Mouse (Mus musculus): ENCODE measurements around the gene Setdb2. TPM values are rescaled to one million over a fixed set of nuclear protein-coding genes. Genes with fewer than 3 reads are reported as not detected.

Setdb2 gene
- total RNA-seq, 2 experiments from 2014 or later: 2.9 to 6.0 TPM

DNA sequence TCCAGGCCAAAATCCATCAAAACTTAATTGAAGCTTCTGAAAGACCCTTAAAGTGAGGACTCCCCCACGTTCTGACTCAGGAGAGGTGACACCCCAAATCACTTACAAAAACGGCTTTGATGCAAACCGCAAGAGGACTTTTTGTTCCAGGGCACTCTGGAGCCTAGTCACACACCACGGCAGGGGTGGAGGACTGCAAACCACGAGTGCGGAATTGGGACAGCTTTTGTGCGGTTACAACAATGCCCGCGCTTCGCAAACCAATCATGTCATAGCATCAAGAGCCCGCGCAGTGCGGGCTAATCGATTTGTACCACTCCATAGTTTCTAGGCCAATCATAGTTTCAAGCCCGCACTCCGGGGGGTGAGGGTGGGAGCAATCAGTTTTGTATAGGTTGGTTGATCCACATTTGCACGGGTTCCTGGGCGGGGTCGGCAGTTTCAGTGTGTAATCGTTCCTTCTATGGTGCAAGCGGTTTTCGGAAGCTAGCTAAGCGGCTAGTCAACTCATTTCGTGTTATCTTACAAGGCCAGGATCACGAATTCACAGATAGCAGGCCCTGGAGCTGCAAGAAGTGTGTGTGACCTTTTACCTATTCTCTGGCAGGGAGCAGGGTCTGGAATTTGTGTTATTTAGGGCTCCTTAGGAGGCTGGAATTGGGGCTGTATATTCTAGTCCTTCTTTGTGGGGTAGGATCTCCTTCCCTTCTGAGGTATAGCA is 70.2 kb downstream of the Setdb2 start:
- DNase-seq: no peak

DNA sequence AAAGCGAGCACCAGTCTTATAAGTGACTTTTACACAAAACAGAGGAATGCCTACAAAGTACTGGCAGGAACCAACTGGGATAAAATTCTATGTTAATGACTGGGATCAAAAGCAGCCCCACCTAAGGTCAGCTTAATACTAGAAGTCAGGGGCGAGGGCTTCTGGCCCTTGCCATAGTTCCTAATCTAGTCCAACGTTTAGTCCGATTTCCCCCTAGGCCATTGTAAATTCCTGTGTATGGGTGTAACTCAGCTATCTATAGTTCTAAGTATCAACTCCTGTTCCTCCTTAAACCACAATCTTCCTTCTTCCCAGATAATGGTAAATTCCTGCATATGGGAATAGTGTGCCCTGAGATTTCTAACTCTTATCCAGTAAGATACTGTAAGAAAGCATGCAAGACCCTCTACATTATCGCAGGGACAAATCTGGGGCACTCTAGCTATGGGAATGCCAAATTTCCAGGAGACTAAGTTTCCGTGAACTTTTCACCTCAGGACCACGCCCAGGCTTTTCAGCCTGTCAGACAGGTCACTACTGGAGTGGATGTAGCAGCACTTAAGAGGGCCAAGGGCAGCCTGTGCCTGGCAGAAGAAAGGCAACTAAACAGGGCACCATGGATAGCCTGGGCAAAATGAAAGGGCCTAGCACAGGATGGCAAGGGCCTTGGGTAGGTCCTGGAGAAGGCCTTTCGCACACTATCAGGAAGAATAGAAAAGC is 74.1 kb downstream of the Setdb2 start:
- DNase-seq: no peak

- DNase-seq: peak; percentile 15
Measured at GRCm38 (mm10) chr14:59365244-59365644, 75.4 kb downstream of the Setdb2 start, which contains the start of gene Phf11d. Phf11d (minus strand) TSS chr14:59365470.

Other genes with a start within 250 kb of the Setdb2 start
- 10 to 100 TPM; 10.9 to 12.4 TPM for gene Rcbtb1, start 239.7 kb downstream of the Setdb2 start, total RNA-seq (2021)
- not detected for gene Gm6904, start 180.7 kb downstream of the Setdb2 start, total RNA-seq (2021)
- gene Phf11a, start 143.4 kb downstream of the Setdb2 start, total RNA-seq (2021): under 1 TPM in 1 of 2 experiments, not detected in 1; 0.27 TPM
- under 1 TPM in 1 of 2 experiments, not detected in 1; 0.29 TPM for gene Phf11b, start 99.5 kb downstream of the Setdb2 start, total RNA-seq (2021)
- 1 to 10 TPM; 1.9 to 2.0 TPM for gene Phf11d, start 75.4 kb downstream of the Setdb2 start, total RNA-seq (2021)
- under 1 TPM; 0.28 to 0.38 TPM for gene Phf11c, start 45.5 kb downstream of the Setdb2 start, total RNA-seq (2021)
- gene Cab39l, start 88 bp upstream of the Setdb2 start, total RNA-seq (2021): 10 to 100 TPM; 16.8 to 17.9 TPM
- 10 to 100 TPM; 28.2 to 40.7 TPM for gene Cdadc1, start 157.1 kb upstream of the Setdb2 start, total RNA-seq (2021)
- gene Shisa2, start 184.4 kb upstream of the Setdb2 start, total RNA-seq (2021): 10 to 100 TPM; 65.1 to 85.6 TPM

Measured in gastrocnemius, postnatal 25 days (tissue).